Mouse (Mus musculus) WW6 (cell line): ENCODE data around the gene Slc23a4.
A peak's percentile ranks its signal among the peaks of the same experiment; 100 is the strongest.

Source experiments
- DNase-seq: peaks from one replicate; pipeline ENCODE4 v3.0.0-alpha.2; 2013; ENCODE audit warnings: low read depth, low spot score

The Slc23a4 gene

GRCm38 (mm10) chr6:34913341-34914040, 74.7 kb downstream of the Slc23a4 start:
- no peak for DNase-seq

- peak; percentile 71 for DNase-seq
Observed at GRCm38 (mm10) chr6:34910371-34911219, 77.6 kb downstream of the Slc23a4 start, which contains the start of gene Wdr91. TSS of gene Wdr91 (minus strand) at chr6:34910876.

GRCm38 (mm10) chr6:34909631-34910345, 78.4 kb downstream of the Slc23a4 start:
- no peak for DNase-seq

- DNase-seq, result no peak
Observed at GRCm38 (mm10) chr6:34907696-34908260, 80.4 kb downstream of the Slc23a4 start.

GRCm38 (mm10) chr6:34907121-34907614, 81.0 kb downstream of the Slc23a4 start:
- no peak for DNase-seq

GRCm38 (mm10) chr6:34906661-34907060, 81.5 kb downstream of the Slc23a4 start:
- DNase-seq, result no peak

- no peak for DNase-seq
Observed at GRCm38 (mm10) chr6:34906125-34906524, 82.1 kb downstream of the Slc23a4 start.

- no peak for DNase-seq
Observed at GRCm38 (mm10) chr6:34904361-34904760, 83.8 kb downstream of the Slc23a4 start.

GRCm38 (mm10) chr6:34903851-34904250, 84.4 kb downstream of the Slc23a4 start:
- no peak for DNase-seq

- DNase-seq, result no peak
Observed at GRCm38 (mm10) chr6:34903441-34903840, 84.8 kb downstream of the Slc23a4 start.

GRCm38 (mm10) chr6:34902578-34902977, 85.6 kb downstream of the Slc23a4 start:
- DNase-seq, result no peak

GRCm38 (mm10) chr6:34901911-34902444, 86.2 kb downstream of the Slc23a4 start:
- no peak for DNase-seq

GRCm38 (mm10) chr6:34900990-34901389, 87.2 kb downstream of the Slc23a4 start:
- no peak for DNase-seq

GRCm38 (mm10) chr6:34899127-34899526, 89.1 kb downstream of the Slc23a4 start:
- DNase-seq, result no peak

- no peak for DNase-seq
Observed at GRCm38 (mm10) chr6:34896168-34896780, 91.9 kb downstream of the Slc23a4 start.

- no peak for DNase-seq
Observed at GRCm38 (mm10) chr6:34895569-34895968, 92.6 kb downstream of the Slc23a4 start.
